Mouse (Mus musculus) right cerebral cortex, postnatal 25 days (tissue): ENCODE results near the gene Nrde2.

ENCODE experiments used
- DNase-seq: peaks from one replicate; pipeline ENCODE4 v3.0.0; 2022

Gene Nrde2

DNA sequence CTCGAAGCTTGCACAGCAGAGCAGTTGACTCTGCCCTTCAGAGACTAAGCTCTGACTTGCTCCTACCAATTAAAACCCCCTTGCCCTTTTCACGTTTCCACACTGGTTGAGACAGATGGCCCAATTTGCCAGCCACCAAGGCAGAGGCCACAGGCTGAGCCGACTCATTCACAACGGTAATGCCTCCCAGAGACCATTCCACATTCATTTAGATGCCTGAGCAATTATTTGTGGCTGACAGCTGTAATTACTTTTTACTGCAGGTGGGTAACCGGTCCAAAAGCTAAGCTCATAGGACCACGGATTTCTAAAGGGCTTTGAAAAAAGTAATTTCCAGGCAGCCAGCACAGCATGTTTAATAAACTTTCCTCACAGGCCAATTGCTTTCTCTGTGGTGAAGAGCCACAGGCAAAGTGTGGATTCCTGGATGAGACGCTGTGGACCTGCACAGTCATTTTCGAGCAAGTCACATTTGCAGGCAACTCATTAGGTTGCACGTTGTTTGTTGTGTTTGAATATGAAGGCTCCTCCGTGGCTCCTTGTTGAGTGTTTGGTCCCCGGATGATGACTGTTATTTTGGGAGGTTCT is 17.1 kb upstream of the Nrde2 start:
- DNase-seq = no peak

DNA sequence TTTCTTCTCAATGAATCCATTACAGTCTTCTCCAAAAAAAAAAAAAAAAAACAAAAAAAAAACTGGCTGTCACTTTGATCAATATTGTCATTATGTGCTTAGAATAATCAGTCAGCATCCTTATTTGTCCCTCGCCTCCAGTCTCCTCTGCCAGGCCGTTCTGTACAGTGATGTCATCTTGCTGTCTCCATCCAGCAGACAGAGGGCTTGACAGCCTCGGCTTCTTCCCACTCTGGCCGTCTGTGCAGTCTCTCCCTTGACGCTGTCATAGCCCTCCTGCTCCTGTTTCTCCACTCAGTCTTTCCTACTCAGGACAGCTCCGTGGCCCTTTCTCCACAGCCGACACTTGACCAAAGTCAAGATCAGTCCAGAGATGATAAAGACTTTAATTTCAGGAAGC is 13.0 kb upstream of the Nrde2 start:
- no peak for DNase-seq

DNA sequence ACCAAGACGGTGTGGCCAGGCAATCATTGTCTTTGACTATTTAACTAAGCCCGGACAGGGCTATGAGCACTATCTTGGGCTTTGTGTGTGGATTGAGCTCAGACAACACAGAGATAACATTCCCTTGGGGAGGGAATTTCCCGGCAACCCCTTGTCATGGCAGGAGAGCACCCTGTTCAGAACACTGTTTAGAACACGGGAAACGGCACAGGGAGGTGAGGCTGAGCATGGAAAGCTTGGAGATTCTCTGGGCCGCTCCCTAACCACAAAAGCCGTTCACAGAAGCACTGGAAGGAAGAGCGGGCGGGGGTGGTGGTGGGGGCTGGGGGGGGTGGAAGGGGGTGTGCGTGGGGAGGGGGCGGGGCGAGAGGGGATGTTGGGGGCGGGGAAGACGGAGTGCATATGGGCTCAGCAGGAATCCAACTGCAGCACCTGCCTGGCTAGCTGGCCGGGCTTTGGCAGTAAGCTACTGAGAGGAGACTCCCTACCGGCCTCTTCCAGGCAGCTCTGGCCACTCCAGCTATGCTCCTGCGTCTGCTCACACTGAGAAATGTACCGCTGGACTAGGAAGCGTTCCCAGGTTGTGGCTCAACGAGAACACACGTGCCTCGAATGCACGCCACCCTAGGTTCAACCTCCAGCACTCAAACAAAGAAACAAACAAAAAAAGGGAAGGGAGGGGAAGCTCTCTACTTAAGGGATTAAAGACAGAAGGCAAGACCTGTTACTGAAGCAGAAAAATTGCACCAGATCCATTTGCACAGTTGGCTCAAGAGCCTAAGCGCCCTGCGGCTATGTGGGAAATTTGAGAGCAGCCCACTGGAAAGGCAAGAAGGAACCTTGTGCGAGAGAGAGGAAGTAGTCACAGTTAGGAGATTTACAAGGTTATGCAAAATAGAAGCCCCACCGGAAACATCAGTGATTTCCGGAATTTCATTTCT is 8.7 kb upstream of the Nrde2 start:
- peak; percentile 8 for DNase-seq

- no peak for DNase-seq
Observed at GRCm38 (mm10) chr12:100167502-100167901, 8.0 kb upstream of the Nrde2 start.

- DNase-seq = no peak
Observed at GRCm38 (mm10) chr12:100166939-100167338, 7.5 kb upstream of the Nrde2 start.

DNA sequence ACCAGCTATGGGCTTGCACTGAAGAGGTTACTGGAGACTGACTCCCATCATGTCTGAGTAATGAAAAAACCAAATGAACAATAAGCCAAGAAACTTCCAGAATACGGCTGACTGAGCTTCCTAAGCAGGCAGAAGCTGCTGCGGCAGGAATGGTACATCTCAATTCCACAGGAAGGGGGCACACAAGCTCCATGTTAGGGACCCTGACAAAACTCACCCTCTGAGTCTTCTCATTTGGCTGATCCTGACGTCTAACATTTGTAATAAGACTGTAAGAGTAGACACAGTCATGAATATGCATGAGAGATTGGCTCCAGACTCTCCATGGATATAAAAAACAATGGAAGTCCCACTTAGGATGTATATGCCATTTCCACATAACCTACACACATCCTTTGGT is 6.7 kb upstream of the Nrde2 start:
- DNase-seq = peak; percentile 67

DNA sequence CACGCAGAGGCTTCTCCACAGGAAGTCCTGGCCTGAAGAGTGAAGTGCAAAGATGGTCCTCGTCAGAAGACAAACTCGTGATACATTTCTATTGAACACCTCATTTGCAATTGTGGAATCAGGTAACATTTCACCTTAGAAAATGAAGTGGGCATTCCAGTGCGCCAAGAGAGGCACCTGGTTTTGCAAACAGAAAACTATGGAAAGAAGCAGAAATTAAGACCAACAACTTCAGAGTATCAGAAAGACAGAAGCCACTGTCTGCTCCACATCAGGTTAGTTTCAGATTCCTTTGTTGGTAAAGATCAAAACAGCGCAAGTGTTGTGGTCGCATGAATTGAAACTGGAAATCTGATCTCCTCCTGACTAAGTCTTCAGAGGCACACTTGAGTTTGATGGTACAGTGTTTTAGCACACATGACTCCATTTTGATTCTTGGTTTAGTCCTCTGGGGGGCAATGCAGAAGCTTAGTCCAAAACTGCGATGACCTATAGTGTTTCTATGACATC is 5.6 kb upstream of the Nrde2 start:
- DNase-seq = no peak

GRCm38 (mm10) chr12:100152466-100152865 is 7.0 kb downstream of the Nrde2 start:
- no peak for DNase-seq

- DNase-seq = no peak
Observed at GRCm38 (mm10) chr12:100144269-100144668, 15.2 kb downstream of the Nrde2 start.

- DNase-seq = no peak
Observed at GRCm38 (mm10) chr12:100143737-100144136, 15.7 kb downstream of the Nrde2 start.

- no peak for DNase-seq
Observed at GRCm38 (mm10) chr12:100142848-100143523, 16.5 kb downstream of the Nrde2 start.

- no peak for DNase-seq
Observed at GRCm38 (mm10) chr12:100135117-100135516, 24.3 kb downstream of the Nrde2 start.

DNA sequence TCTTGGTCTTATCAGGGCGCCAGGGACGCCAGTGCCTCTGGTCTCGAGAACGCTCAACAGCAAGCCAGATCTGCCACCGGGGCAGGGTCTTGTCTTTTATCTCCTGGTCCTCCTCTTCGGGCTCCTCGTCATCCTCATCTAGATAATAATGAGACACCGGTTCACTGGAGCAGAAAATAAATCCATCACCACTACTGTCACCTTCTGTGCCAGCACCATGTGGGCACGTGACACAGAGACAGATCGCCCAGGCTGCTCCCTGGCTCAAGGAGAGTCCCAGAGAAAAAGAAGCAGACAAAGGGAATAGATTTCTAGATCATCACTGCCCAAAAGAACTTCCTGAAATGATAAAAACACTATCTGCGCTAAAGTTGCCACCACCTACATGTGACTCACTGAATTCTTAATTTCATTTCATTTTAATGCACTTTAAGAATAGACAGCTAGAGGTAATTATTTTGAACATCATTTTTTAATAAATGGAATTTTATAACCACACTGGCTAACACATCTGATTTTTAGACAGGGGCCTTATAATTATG is 25.0 kb downstream of the Nrde2 start:
- DNase-seq = no peak

GRCm38 (mm10) chr12:100131655-100132054 is 27.8 kb downstream of the Nrde2 start:
- DNase-seq = peak; percentile 62

GRCm38 (mm10) chr12:100131167-100131566 is 28.3 kb downstream of the Nrde2 start:
- no peak for DNase-seq

- no peak for DNase-seq
Observed at GRCm38 (mm10) chr12:100128961-100129360, 30.5 kb downstream of the Nrde2 start.

DNA sequence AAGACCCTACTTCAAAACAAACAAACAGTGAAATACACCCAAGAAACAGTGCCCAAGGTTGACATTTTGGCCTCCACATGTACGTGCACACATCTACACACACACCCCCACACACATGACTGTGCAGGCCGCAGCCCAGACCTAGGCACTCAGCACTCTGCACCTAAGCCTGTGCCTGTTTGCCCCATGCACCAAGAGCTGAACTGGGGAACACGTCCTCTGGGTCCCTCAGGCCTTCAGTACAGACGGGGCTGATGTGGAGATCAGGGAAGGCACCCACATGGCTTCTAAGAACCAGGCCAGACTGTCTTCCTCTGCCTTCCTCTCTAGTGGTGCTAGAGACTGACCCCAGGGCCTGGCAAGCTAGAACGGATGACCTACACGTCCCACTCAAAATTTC is 30.9 kb downstream of the Nrde2 start:
- no peak for DNase-seq

GRCm38 (mm10) chr12:100127866-100128480 is 31.5 kb downstream of the Nrde2 start:
- DNase-seq = no peak

DNA sequence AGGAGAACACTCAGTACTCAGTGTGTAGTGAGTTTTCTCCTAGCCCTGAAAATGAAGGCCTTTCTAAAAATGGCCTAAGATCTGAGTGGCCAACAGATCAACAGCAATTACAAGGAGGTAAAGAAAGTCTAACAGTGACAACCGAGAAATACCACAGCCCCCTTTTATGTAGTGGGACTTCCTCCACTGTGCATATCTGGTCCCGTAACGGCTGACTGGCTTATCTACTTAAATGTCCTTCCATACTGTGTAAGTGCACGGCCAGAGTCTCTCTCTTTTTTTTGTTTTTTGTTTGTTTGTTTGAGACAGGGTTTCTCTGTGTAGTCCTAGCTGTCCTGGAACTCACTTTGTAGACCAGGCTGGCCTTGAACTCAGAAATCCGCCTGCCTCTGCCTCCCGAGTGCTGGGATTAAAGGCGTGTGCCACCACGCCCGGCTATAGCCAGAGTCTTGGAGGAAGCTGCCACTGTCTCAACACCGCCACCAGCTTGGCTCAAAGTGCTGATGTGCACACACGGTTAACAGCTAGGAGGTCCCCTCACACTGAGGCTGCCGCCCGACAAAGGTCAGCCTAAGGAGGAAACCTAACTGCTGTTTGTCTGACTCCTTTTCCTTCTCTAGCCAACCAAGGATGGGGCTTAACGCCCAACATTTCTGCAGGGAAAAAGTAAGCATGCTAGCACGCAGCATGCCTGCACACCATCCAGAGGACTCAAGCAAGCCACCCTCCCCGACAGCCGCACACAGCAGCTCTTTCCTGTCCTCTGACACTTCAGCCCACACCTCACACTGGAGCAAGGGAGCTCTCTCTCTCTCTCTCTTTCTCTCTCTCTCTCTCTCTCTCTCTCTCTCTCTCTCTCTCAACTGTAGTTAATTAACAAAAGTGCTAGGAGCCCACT is 32.2 kb downstream of the Nrde2 start:
- DNase-seq = no peak

DNA sequence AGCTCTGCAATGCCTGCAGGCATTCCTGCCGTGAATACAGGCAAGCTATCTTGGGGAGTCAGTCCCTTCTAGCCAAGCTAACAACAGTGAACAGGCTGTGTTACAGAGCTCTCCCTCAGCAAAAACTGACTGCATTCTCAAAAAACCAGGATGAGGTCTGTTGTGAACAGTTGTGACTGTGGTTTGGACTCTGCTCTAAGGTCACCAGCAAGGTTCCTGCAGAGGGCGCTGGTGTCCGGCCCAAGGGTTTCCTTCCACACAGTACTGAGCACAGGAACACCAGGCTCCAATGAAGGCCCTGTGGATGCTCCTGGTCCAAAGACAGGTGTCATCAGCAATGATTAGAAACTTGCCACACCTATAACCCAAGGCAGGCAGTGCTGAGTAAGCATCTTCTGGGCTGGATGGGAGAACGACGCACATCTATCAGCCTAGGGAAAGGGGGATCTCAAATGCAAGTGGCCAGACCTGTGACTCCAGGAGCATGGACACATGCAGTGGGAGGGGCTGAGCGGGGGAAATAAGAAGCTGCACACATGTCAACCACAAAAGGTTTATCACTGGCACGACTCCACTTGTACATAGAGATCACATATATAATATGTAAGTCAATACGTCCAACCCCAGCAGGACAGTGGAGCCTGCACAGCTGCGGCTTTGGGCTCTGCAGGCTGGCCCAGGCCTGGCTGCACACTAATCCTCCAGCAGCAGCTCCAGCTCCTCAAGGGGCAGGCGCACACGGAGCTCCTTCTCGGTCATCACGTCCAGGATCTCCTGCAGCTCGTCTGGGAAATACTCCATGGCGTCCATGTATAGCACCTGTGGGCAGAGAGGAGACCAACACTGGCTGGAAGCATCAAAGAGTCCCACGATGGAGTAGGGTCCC is 34.3 kb downstream of the Nrde2 start:
- no peak for DNase-seq

GRCm38 (mm10) chr12:100123476-100123875 is 36.0 kb downstream of the Nrde2 start:
- peak; percentile 80 for DNase-seq
